Mouse (Mus musculus): Measurements from ENCODE around the gene Ptprn2. TPM values are rescaled to one million over a fixed set of nuclear protein-coding genes. Genes with fewer than 3 reads are reported as not detected.

Gene Ptprn2
- polyA plus RNA-seq, 1 experiment: not detected

DNA sequence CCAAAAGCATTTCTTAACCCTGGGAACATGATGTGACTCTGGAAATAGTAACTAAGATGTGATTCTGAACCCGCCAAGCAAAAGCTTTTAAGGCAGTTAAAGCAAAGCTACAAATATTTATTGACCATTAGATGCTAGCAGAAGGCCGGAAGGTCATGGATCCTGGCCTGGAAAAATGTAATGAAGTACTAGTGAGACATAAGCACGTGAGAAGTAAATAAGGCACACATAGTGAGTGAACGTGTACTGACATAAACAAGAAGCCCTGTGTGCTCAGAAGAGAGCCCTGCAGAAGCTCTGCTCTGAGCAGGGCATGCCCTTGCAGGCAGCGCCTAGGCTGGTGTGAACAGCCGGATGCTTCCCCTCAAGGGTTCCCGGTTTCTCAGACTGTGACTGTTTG, 557.2 kb downstream of the Ptprn2 start:
- TF ChIP-seq GATA1 (IDR thresholded peaks at IDR 0.05; ENCODE audit: low read length): no peak

DNA sequence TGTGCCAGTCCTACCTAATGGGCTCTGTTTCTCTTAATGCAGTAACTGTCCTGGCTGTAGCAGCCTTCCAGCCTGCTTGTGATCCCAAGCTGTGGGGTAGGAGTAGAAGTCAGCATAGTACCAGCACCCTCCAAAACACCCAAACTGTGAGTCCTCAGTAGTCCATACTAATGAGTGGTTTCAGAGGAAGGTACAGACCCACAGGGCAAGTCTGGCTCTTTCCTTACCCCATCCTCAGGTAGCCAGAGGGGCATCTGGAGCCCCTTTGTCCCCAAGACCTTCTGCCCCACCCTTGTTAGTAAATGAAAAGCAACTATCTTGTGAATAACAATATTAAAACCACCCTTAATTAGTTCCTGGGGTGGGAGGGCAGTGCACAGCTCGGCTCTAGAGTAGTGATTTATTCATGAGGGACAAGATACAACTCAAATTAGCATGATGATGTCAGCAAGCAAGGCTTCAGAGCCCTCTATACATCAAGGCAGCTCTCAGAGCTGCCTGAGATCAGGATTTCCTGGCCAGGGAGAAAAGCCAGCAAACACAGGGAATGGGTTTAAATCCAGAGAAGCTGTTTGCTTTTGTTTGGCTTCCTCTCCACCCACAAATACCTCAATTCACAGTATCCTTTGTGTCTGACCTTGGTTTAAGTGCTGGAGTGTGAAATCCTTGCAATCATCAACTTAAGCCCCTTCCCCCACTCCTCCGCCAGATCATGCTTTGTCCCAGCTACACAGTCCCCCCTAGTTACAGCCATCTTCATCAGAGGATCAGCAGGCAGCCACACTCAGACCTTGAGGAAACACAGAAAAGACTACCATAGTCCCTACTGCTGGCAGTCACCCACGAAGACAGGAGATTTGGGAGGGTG, 562.1 kb downstream of the Ptprn2 start:
- TF ChIP-seq GATA1 (IDR thresholded peaks at IDR 0.05; ENCODE audit: low read length): no peak

DNA sequence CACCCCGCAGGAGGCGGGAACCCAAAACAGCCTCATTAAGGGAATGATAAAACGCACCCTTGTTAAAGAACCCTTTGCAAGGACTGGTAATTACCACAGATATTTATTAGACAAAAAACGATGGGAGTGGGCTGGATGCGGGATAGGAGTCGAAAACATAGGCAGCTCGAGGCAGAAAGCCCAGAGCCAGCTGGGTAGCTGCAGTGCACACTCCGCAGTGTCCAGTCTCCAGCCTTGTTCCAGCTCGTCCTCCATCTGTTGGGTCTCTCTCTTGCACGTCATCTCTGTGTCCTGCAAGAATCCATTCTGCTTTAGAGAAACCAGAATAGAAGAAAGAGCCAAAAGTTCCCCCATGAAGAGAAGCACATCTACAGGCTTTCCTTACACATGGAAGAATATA, 564.3 kb downstream of the Ptprn2 start:
- TF ChIP-seq GATA1 (IDR thresholded peaks at IDR 0.05; ENCODE audit: low read length): no peak

DNA sequence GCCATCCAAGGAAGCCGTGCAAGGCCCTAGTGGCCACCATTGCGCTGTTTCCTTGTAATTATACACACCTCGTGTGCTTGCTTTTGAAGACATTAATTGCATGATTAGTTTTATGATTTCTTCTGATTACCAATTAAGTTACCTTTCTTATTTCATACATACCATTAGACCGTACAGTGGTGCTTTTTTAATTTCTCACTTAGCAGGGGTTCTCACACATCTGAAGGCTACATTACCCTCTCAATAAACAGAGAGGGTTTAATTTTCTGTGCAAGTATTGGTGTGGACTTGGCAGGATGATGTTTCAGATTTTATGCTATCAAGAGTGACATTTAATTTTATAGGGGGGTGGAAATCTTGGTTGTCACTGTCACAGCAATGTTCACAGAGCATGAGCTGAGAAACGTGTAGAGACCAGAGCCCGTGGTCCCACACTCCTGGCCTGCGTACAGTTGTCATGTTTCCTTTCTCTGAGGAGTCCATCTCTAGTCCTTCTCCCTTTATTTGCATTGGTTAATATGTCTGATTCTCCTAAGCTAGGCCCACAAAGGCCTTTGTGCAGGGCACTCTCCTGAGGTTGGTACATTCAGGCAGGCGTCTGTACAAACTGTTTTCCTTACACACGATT, 567.8 kb downstream of the Ptprn2 start:
- TF ChIP-seq GATA1 (IDR thresholded peaks at IDR 0.05; ENCODE audit: low read length): no peak

DNA sequence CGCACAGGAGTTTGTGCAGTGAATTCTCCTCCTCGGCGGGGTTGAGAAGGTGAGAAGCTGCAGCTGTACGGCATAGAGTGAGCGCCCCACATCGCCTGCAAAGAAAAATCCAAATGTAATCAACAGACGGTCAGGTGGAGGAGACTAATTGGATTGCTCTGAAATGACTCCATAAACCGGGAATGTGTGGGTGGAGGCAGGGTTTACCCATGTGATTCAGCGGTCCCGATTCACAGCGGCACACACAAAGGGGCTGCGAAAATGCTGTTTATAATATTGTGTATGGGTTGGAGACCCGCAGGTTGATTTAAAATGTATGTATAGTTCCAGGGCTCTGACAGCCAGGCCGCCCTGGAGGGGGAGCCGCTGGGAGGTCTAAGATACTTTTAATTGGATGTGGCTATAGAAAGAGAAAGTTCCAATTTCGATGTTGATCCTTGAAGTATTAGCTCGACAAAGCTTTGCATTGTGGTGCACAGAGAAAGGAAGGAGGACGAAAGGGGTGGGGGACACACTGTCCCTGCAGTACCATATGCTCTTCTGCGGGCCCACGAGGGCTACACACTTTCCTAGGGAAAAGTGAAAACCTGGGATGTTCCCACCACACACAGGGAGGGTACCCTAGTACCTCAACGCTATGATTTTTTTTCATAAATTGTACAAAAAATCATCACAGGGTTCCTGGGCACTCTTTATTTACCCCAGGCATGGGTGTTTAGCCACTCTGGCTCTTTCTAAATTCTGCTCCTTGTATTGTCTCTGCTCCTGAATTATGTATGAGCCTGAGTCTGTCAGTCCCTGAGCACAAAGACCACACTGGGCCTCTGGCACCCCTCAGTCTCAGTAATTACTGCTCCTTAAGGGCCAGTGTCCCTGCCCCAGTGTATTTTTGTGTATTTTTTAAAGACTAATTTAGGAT, 568.6 kb downstream of the Ptprn2 start:
- TF ChIP-seq GATA1 (IDR thresholded peaks at IDR 0.05; ENCODE audit: low read length): no peak

DNA sequence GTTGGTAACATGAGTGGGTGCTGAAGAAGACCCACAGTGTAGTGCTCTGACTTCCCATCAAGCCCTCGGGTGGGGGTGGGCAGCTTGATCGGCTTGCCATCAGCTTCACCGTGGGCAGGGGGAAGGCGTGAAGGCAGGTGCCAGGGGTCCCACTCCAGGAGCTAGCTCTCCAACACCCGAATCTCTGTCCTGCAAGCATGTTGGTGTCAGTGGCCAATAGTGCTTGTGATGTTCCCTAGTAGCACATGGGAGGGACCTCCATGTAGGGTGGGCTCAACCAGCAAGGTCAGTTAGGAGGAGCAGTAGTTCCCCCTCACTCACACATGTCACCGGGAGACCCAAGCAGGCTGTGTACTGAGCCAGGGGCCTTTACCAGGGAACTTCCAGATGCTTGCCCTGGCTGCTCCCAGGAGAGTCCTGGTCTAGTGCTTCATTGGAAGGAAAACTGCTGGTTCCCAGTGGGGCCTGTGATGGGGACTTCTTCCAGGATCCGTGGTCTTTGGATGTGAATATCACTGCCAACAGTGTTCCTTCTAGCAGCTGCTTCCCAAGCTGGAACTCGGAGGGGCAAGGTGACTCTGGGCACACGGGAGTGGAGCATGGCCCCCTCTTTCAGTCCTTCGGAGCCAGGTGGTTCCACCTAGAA, 569.5 kb downstream of the Ptprn2 start:
- no peak for TF ChIP-seq GATA1 (IDR thresholded peaks at IDR 0.05; ENCODE audit: low read length)

DNA sequence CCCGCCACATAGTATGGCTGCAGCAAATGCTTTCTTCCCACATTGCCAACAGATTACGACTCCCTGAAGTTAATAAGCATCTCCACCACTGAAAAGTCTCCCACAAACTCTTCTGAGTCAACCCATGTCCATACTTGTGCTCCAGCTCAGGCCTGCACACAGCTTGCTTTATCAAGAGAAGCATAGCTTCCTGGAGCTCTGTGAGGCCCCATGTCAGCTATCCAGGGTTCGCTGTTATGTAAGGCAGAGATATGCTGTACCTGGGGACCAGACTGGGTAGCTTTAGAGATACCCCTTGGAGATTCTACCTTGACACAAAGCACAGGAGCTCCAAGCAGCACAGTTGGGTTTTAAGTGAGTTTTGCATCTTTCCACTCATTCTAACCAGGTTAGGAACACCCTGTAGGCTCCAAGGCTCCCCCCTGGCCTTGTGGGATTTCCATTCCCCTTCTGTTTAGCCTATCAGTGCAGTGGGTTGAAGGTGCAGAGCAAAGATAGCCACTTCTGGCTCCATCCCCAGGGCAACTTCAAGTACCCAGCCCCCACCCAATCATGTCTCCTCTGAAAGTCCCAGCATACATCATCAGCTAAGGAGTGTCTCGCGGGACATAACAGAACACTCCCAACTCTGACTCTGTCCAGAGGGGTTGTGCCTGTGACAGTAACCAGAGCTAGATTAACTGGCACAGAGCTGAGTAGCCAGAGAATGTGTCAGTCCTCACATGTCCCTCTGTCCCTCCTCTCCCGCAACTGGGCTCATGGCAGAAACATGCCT, 572.9 kb downstream of the Ptprn2 start:
- no peak for TF ChIP-seq GATA1 (IDR thresholded peaks at IDR 0.05; ENCODE audit: low read length)

DNA sequence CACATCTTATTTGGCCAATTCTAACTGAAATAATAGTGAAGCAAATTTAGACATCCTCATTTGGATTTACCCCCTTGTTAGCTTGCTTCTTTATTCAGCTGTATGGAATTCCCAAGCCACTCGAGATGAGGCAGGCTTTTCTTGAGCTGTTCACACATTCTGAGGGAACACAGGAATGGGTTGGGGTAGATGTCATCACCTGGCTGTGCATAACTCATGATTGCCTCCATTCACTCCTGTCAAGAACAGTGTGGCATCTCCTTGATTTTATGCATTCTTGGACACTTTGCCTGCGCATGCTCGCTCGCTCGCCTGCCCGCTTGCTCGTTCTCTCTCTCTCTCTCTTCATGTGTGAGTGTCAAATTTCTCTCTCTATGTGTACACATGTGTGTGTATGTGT, 573.5 kb downstream of the Ptprn2 start:
- TF ChIP-seq GATA1 (IDR thresholded peaks at IDR 0.05; ENCODE audit: low read length): no peak

DNA sequence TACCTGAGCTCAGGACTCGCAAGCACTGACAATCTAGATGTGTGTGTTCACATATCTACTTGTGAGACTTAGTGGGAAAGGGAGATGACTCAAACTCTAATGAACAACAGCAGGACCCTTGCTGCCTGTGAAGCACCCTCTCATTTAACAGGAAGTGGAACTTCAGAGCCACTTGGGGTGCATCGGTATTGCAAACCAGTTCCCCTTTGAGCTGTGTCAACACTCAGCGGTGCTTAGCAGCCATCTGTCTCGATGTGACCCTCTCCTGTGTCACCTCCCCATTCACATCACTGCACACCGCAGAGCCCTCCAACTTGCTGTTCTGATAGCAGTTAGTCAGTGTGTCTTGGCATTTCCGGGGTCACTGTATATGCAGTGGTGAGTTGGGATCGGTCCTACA, 592.1 kb downstream of the Ptprn2 start:
- TF ChIP-seq GATA1 (IDR thresholded peaks at IDR 0.05; ENCODE audit: low read length): no peak

DNA sequence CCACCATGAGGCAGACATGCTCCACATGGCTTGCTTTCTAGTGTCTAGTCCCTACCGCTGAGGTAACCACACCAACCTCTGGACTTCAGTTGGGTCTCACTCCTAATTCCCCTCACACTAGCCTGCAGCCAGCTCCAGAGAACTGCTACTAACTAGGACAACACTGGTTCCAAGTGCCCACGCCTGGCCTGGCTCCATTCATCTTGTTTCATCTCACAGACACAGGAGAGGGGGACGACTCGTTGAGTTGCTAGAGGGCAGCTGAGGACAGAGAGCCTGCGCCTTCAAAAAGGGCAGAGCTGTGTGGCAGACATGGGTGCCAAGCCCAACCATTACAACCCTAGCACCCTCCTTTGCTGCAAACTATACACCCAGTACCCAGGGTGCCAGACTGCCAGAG, 593.4 kb downstream of the Ptprn2 start:
- no peak for TF ChIP-seq GATA1 (IDR thresholded peaks at IDR 0.05; ENCODE audit: low read length)

DNA sequence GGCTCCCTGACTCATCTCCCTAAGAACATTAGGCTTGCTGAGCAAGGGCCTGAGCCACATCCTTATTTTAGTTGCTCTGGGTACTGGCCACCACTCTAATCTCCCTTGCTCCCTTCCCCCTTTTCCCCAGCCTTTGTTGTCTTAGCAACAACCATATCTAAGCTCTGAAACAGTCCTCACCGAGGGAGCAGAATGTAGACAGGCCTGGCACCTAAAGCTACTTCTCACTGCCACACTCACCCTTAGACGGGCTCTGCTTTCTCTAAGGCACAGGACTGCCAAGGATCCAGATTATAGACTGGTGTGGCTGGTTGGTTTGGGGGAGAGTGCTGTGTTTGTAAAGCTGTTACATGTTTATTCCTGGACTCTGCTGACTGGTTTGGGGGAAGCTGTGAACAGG, 594.2 kb downstream of the Ptprn2 start:
- no peak for TF ChIP-seq GATA1 (IDR thresholded peaks at IDR 0.05; ENCODE audit: low read length)

DNA sequence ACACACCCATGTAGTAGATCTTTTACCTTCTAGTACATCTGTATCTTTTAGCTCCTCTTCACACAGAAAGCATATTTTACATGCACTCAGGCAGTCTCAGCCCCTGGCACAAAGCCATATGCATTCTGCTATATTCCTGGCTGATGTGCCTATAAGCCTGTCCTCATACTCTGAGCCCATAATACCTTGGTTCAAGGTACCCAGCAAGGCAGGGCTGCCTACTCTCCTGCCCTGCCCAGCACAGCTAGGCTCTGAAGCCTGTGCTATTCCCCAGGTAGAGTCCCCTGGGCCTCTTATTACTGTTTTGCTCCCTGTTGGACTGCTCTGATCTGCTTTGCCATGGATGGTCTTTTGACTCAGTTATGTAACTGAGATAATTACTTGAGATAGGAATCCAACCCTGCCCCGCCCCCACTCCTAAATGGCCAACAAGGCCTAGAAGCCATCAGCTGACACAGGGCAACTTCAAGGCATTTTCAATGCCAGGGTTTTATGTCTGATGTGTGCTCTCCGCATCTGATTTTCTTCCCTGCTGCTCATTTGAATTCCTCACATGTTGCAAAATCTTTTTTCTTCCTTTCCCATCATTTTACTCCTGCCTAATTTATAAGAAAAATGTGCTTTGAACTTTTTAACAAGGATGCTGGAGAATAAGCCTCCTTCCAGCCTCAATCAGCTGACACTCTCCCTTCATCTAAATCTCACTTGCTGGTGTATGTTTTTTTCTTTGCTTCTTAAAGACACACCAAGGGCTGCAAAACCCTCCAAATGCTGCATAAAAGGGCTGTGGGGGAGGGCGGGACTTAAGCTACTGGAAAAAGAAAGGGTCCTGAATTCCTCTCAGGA, 598.6 kb downstream of the Ptprn2 start:
- TF ChIP-seq GATA1 (IDR thresholded peaks at IDR 0.05; ENCODE audit: low read length): no peak

DNA sequence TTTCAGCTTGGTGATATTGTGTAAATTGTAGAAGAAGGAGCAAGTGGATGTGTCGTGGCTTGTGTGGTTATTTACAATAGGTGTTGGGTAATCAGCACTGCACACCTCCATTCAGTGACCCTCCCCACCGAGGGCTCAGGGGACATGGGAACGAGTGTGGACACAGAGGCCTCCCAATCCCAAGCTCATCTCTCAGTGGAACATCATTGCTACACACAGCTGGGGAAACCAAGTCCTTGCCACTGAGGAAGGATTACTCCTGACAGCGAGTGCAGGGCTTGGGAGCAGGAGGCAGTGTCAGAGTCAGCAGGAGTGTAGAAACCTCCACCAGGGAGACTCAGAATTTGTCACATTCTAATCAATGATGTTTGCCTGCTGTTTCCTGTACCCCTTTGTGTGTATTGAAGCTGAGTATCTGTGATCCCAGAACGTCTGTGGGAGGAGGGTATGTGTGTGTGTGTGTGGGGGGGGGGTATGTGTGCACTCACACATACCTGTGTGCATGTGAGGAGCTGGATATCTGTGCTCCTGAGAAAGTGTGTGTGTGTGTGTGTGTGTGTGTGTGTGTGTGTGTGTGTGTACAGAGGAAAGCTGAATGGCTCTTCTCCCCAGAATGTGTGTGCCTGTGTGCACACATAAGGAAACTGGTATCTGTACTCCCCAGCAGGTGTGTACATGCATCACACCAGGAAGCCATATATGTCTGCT, 599.3 kb downstream of the Ptprn2 start:
- TF ChIP-seq GATA1 (IDR thresholded peaks at IDR 0.05; ENCODE audit: low read length): no peak
